Mouse (Mus musculus) midbrain, embryonic 11.5 days (tissue): ENCODE results near the gene Bfsp2. TPM values are rescaled to one million over a fixed set of nuclear protein-coding genes. Genes with fewer than 3 reads are reported as not detected.
A peak's percentile ranks its signal among the peaks of the same experiment; 100 is the strongest.

Experiments used
- ATAC-seq: fragments of 200-750 bp; cut with Nextera tagmentation; 2 replicates; pipeline ENCODE4 v1.8.0; 2017; ENCODE audit warnings: moderate TSS enrichment, moderate library complexity; ENCODE audit not compliant: low FRiP score
- DNase-seq: peaks from one replicate; pipeline ENCODE4 v3.0.0; 2015; ENCODE audit warnings: low spot score; ENCODE audit errors: missing footprints
- H3K27ac ChIP-seq: fragments of 300-500 bp; sonication (generic); 2 replicates; pipeline ENCODE4 v1.5.1; 2014; ENCODE audit warnings: low read depth, low read length
- H3K27me3 ChIP-seq: fragments of 300-500 bp; sonication (generic); 2 replicates; pipeline ENCODE4 v1.6.1; 2014; ENCODE audit warnings: mild to moderate bottlenecking, low read length, moderate library complexity, mixed read lengths; ENCODE audit not compliant: control insufficient read depth, insufficient read depth
- H3K36me3 ChIP-seq: fragments of 300-500 bp; sonication (generic); 2 replicates; pipeline ENCODE4 v1.6.1; 2014; ENCODE audit warnings: mild to moderate bottlenecking, low read length, moderate library complexity, mixed read lengths; ENCODE audit not compliant: control insufficient read depth, insufficient read depth
- H3K4me1 ChIP-seq: fragments of 300-500 bp; sonication (generic); 2 replicates; pipeline ENCODE4 v1.6.1; 2014; ENCODE audit warnings: low read length; ENCODE audit not compliant: control insufficient read depth, insufficient read depth
- H3K4me2 ChIP-seq: fragments of 300-500 bp; sonication (generic); 2 replicates; pipeline ENCODE4 v1.6.1; 2014; ENCODE audit warnings: mild to moderate bottlenecking, moderate library complexity
- H3K4me3 ChIP-seq: fragments of 300-500 bp; sonication (generic); 2 replicates; pipeline ENCODE4 v1.5.1; 2014; ENCODE audit warnings: low read depth, low read length
- H3K9ac ChIP-seq: fragments of 300-500 bp; sonication (generic); 2 replicates; pipeline ENCODE4 v1.6.1; 2014; ENCODE audit warnings: low read length
- H3K9me3 ChIP-seq: fragments of 300-500 bp; sonication (generic); 2 replicates; pipeline ENCODE4 v1.6.1; 2016; ENCODE audit warnings: low read length; ENCODE audit not compliant: control insufficient read depth
- WGBS: fragments of 180-500 bp; shearing (Covaris S2); extraction: QIAGEN DNeasy Blood & Tissue Kit; methylation state at CpG from one replicate; pipeline ENCODE4 v1.1.7; 2014; 5-methylcytosine and 5-hydroxymethylcytosine counted together
- polyA plus RNA-seq: library from polyadenylated mRNA; unstranded; fragments of >200 nt; fragmentation: Nextera tagmentation; extraction: Ambion mirVana; gene quantifications from 2 replicates; pipeline ENCODE4 v1.2.1, GENCODE M21; 2014

The Bfsp2 gene
- polyA plus RNA-seq, result 1.7 and 2.6 TPM in 2 replicates

- WGBS, result 77% methylated on average over 9 of the region's 9 CpGs
- Histone ChIP-seq H3K4me1 (peaks cover 4% of the 10 kb centered on the region; the same call in 1 of the 2 replicates), H3K27me3 (no peaks in the 10 kb centered on the region), H3K4me3 (no peak within 1 kb of the TSS), H3K4me2 (no peak within 1 kb of the TSS), H3K9me3 (no peaks in the 10 kb centered on the region), H3K27ac (peak within 1 kb of the TSS; percentile 8; the same call in 1 of the 2 replicates), H3K9ac (no peak within 1 kb of the TSS), H3K36me3 (no peaks in the 10 kb centered on the region)
- no peak for DNase-seq
- no peak for ATAC-seq
Observed at GRCm38 (mm10) chr9:103480044-103480576, at the start of gene Bfsp2. Gene Bfsp2 (minus strand): TSS chr9:103480420.

- peak overlapping the region; percentile 5; the same call in 1 of the 2 replicates for H3K27ac ChIP-seq
Observed at GRCm38 (mm10) chr9:103525041-103525537, 44.9 kb upstream of the Bfsp2 start.

GRCm38 (mm10) chr9:103524600-103524999 is 44.4 kb upstream of the Bfsp2 start:
- no peak overlapping the region for H3K27ac ChIP-seq
- H3K4me3 ChIP-seq, result no peak overlapping the region
- WGBS, result 11% methylated on average over 5 of the region's 5 CpGs
- H3K36me3 ChIP-seq, result no peaks in the 10 kb centered on the region
- no peaks in the 10 kb centered on the region for H3K9me3 ChIP-seq
- DNase-seq, result peak; percentile 90
- no peaks in the 10 kb centered on the region; the same call in 1 of the 2 replicates for H3K27me3 ChIP-seq
- H3K4me1 ChIP-seq, result peaks cover 19% of the 10 kb centered on the region
- no peak overlapping the region for H3K9ac ChIP-seq
- ATAC-seq, result peak; percentile 93
- H3K4me2 ChIP-seq, result no peak overlapping the region

More at GRCm38 (mm10) chr9:103525041-103525537, 44.9 kb upstream of the Bfsp2 start:
- H3K9me3 ChIP-seq, result no peaks in the 10 kb centered on the region
- no peak overlapping the region for H3K4me3 ChIP-seq
- peak; percentile 85 for DNase-seq
- no peak overlapping the region for H3K9ac ChIP-seq
- H3K36me3 ChIP-seq, result no peaks in the 10 kb centered on the region
- ATAC-seq, result peak; percentile 88
- peaks cover 19% of the 10 kb centered on the region for H3K4me1 ChIP-seq
- no peaks in the 10 kb centered on the region; the same call in 1 of the 2 replicates for H3K27me3 ChIP-seq
- peak overlapping the region; percentile 8; the same call in 1 of the 2 replicates for H3K4me2 ChIP-seq
- 18% methylated on average over 10 of the region's 10 CpGs for WGBS

- H3K9me3 ChIP-seq, result peaks cover 3% of the 10 kb centered on the region
- WGBS, result 67% methylated on average over 7 of the region's 7 CpGs
- H3K36me3 ChIP-seq, result no peaks in the 10 kb centered on the region
- peak; percentile 86 for DNase-seq
- no peak overlapping the region for H3K9ac ChIP-seq
- ATAC-seq, result peak; percentile 35; the same call in 1 of the 2 replicates
- H3K4me2 ChIP-seq, result no peak overlapping the region
- no peaks in the 10 kb centered on the region; the same call in 1 of the 2 replicates for H3K27me3 ChIP-seq
- H3K4me3 ChIP-seq, result no peak overlapping the region
- no peak overlapping the region for H3K27ac ChIP-seq
- H3K4me1 ChIP-seq, result peaks cover 19% of the 10 kb centered on the region
Observed at GRCm38 (mm10) chr9:103523742-103524403, 43.7 kb upstream of the Bfsp2 start.

- ATAC-seq (no peak), DNase-seq (peak; percentile 10)
- H3K4me3 ChIP-seq, result no peak overlapping the region
- no peak overlapping the region for H3K4me2 ChIP-seq
- H3K9me3 ChIP-seq, result peaks cover 4% of the 10 kb centered on the region
- H3K4me1 ChIP-seq, result peaks cover 19% of the 10 kb centered on the region
- H3K36me3 ChIP-seq, result no peaks in the 10 kb centered on the region
- no peak overlapping the region for H3K9ac ChIP-seq
- no peak overlapping the region for H3K27ac ChIP-seq
- H3K27me3 ChIP-seq, result no peaks in the 10 kb centered on the region; the same call in 1 of the 2 replicates
- 69% methylated on average over 5 of the region's 6 CpGs for WGBS
Observed at GRCm38 (mm10) chr9:103523008-103523407, 42.8 kb upstream of the Bfsp2 start.

- Histone ChIP-seq H3K4me3 (no peak overlapping the region), H3K4me2 (no peak overlapping the region), H3K27ac (no peak overlapping the region), H3K9me3 (peaks cover under 1% of the 10 kb centered on the region), H3K4me1 (peaks cover 7% of the 10 kb centered on the region), H3K27me3 (no peaks in the 10 kb centered on the region), H3K9ac (no peak overlapping the region), H3K36me3 (no peaks in the 10 kb centered on the region)
- DNase-seq (no peak), ATAC-seq (no peak; the same call in 1 of the 2 replicates)
- WGBS, result 24% methylated on average over 2 of the region's 2 CpGs
Observed at GRCm38 (mm10) chr9:103513884-103514283, 33.7 kb upstream of the Bfsp2 start.

GRCm38 (mm10) chr9:103512257-103512656 is 32.0 kb upstream of the Bfsp2 start:
- no peak for ATAC-seq
- H3K27me3 ChIP-seq, result no peaks in the 10 kb centered on the region
- no peak overlapping the region for H3K4me2 ChIP-seq
- no peaks in the 10 kb centered on the region; the same call in 1 of the 2 replicates for H3K9me3 ChIP-seq
- H3K4me1 ChIP-seq, result peaks cover 7% of the 10 kb centered on the region
- no peak overlapping the region for H3K4me3 ChIP-seq
- H3K36me3 ChIP-seq, result no peaks in the 10 kb centered on the region
- 75% methylated on average over 6 of the region's 6 CpGs for WGBS
- H3K27ac ChIP-seq, result no peak overlapping the region
- no peak overlapping the region for H3K9ac ChIP-seq
- no peak for DNase-seq

- DNase-seq (no peak), ATAC-seq (no peak)
- Histone ChIP-seq H3K27me3 (peaks cover 2% of the 10 kb centered on the region; the same call in 1 of the 2 replicates), H3K4me1 (peaks cover 15% of the 10 kb centered on the region), H3K36me3 (no peaks in the 10 kb centered on the region), H3K27ac (no peak overlapping the region), H3K4me3 (no peak overlapping the region), H3K4me2 (no peak overlapping the region), H3K9ac (no peak overlapping the region), H3K9me3 (no peaks in the 10 kb centered on the region)
- 77% methylated on average over 7 of the region's 7 CpGs for WGBS
Observed at GRCm38 (mm10) chr9:103506968-103507584, 26.9 kb upstream of the Bfsp2 start.
